Mouse (Mus musculus): ENCODE data around the gene Hint1. TPM values are rescaled to one million over a fixed set of nuclear protein-coding genes. Genes with fewer than 3 reads are reported as not detected.

Hint1 gene
- polyA plus RNA-seq (2015; fragmentation: Nextera tagmentation; extraction: Ambion mirVana): 505 and 634 TPM in 2 replicates

GRCm38 (mm10) chr11:54866119-54867048, at the start of gene Hint1:
TSS of gene Hint1 (plus strand) at chr11:54866383.
- Histone ChIP-seq H3K4me1 (ENCODE audit: control insufficient read depth, insufficient read depth, low read length) (peaks cover 12% of the 10 kb centered on the region), H3K36me3 (ENCODE audit: control insufficient read depth, insufficient read depth, low read length) (peaks cover 15% of the 10 kb centered on the region; the same call in 1 of the 2 replicates), H3K4me2 (ENCODE audit: low read depth, low read length) (peak within 1 kb of the TSS; percentile 66), H3K27ac (ENCODE audit: low read length) (peak within 1 kb of the TSS; percentile 96), H3K27me3 (ENCODE audit: control insufficient read depth, insufficient read depth, low read length) (no peaks in the 10 kb centered on the region), H3K4me3 (replicated peaks; ENCODE audit: low read length) (peak within 1 kb of the TSS; percentile 86), H3K9me3 (replicated peaks; ENCODE audit: control insufficient read depth, low read length) (no peaks in the 10 kb centered on the region), H3K9ac (ENCODE audit: low read length) (peak within 1 kb of the TSS; percentile 98)
- under 1% methylated on average over 106 of the region's 107 CpGs for WGBS
- ATAC-seq (ENCODE audit: insufficient read depth, low FRiP score): peak; percentile 82

DNA sequence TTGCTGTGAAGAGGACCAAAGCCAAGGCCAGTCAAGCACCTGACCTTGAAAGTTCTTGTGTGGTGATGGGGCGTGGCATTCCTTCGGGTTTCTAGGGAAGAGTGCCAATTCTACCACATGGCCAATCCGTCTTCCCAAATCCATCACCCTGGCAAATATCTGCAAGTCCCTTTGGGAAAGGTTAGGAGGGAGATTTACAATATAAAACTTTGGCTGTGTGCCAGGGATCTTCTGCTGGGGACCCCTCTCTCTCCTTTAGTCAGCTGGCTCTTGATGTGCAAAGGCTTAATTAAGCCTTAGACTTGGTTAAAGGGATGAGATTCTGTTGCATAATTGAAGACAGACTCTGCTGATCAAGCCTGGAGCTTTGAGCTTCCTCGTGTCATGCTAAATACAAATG, 48.7 kb upstream of the Hint1 start:
- no peaks in the 10 kb centered on the region for H3K27me3 ChIP-seq (ENCODE audit: control insufficient read depth, insufficient read depth, low read length)
- no peak overlapping the region for H3K9ac ChIP-seq (ENCODE audit: low read length)
- ATAC-seq (ENCODE audit: insufficient read depth, low FRiP score): no peak
- H3K9me3 ChIP-seq (replicated peaks; ENCODE audit: control insufficient read depth, low read length): no peaks in the 10 kb centered on the region
- 58% methylated on average over 4 of the region's 4 CpGs for WGBS
- H3K36me3 ChIP-seq (ENCODE audit: control insufficient read depth, insufficient read depth, low read length): no peaks in the 10 kb centered on the region
- no peak overlapping the region for H3K4me2 ChIP-seq (ENCODE audit: low read depth, low read length)
- no peaks in the 10 kb centered on the region for H3K4me1 ChIP-seq (ENCODE audit: control insufficient read depth, insufficient read depth, low read length)
- no peak overlapping the region for H3K27ac ChIP-seq (ENCODE audit: low read length)
- no peak overlapping the region for H3K4me3 ChIP-seq (replicated peaks; ENCODE audit: low read length)

- Histone ChIP-seq H3K36me3 (ENCODE audit: control insufficient read depth, insufficient read depth, low read length) (no peaks in the 10 kb centered on the region), H3K27ac (ENCODE audit: low read length) (no peak overlapping the region), H3K4me3 (replicated peaks; ENCODE audit: low read length) (no peak overlapping the region), H3K27me3 (ENCODE audit: control insufficient read depth, insufficient read depth, low read length) (no peaks in the 10 kb centered on the region), H3K9me3 (replicated peaks; ENCODE audit: control insufficient read depth, low read length) (no peaks in the 10 kb centered on the region), H3K9ac (ENCODE audit: low read length) (no peak overlapping the region), H3K4me1 (ENCODE audit: control insufficient read depth, insufficient read depth, low read length) (no peaks in the 10 kb centered on the region), H3K4me2 (ENCODE audit: low read depth, low read length) (no peak overlapping the region)
- WGBS: 58% methylated on average over 7 of the region's 7 CpGs
- ATAC-seq (ENCODE audit: insufficient read depth, low FRiP score): no peak
Measured at GRCm38 (mm10) chr11:54819489-54819888, 46.7 kb upstream of the Hint1 start.

- no peaks in the 10 kb centered on the region for H3K4me1 ChIP-seq (ENCODE audit: control insufficient read depth, insufficient read depth, low read length)
- H3K27me3 ChIP-seq (ENCODE audit: control insufficient read depth, insufficient read depth, low read length): no peaks in the 10 kb centered on the region
- WGBS: 76% methylated on average over 4 of the region's 4 CpGs
- no peaks in the 10 kb centered on the region for H3K36me3 ChIP-seq (ENCODE audit: control insufficient read depth, insufficient read depth, low read length)
- H3K27ac ChIP-seq (ENCODE audit: low read length): no peak overlapping the region
- H3K4me2 ChIP-seq (ENCODE audit: low read depth, low read length): no peak overlapping the region
- ATAC-seq (ENCODE audit: insufficient read depth, low FRiP score): no peak
- no peaks in the 10 kb centered on the region for H3K9me3 ChIP-seq (replicated peaks; ENCODE audit: control insufficient read depth, low read length)
- H3K4me3 ChIP-seq (replicated peaks; ENCODE audit: low read length): no peak overlapping the region
- H3K9ac ChIP-seq (ENCODE audit: low read length): no peak overlapping the region
Measured at GRCm38 (mm10) chr11:54823467-54823866, 42.7 kb upstream of the Hint1 start.

GRCm38 (mm10) chr11:54825774-54826173, 40.4 kb upstream of the Hint1 start:
- H3K4me3 ChIP-seq (replicated peaks; ENCODE audit: low read length): no peak overlapping the region
- H3K9me3 ChIP-seq (replicated peaks; ENCODE audit: control insufficient read depth, low read length): no peaks in the 10 kb centered on the region
- WGBS: 79% methylated on average over 4 of the region's 4 CpGs
- H3K4me2 ChIP-seq (ENCODE audit: low read depth, low read length): no peak overlapping the region
- no peak overlapping the region for H3K9ac ChIP-seq (ENCODE audit: low read length)
- H3K27ac ChIP-seq (ENCODE audit: low read length): no peak overlapping the region
- H3K36me3 ChIP-seq (ENCODE audit: control insufficient read depth, insufficient read depth, low read length): no peaks in the 10 kb centered on the region
- H3K4me1 ChIP-seq (ENCODE audit: control insufficient read depth, insufficient read depth, low read length): no peaks in the 10 kb centered on the region
- no peaks in the 10 kb centered on the region for H3K27me3 ChIP-seq (ENCODE audit: control insufficient read depth, insufficient read depth, low read length)
- ATAC-seq (ENCODE audit: insufficient read depth, low FRiP score): no peak

DNA sequence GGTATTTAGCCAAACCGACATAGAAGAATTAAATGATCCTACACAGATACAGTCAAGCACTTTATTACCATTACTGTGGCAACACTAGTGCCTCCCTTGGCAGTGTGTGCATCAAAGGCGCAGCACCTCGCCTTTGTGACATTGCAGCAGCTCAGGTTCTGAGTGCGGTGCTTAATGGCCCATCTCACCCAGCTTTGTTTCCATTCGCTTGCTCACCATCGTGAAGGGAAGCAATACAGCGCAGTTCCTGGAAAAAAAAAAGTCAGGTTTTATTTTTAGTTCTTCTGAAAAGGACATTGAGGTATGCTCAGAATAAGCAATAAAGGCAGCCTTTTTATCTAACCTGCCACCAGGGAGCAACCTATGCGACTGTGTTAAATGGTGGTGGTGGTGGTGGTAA, 39.4 kb upstream of the Hint1 start:
- 88% methylated on average over 8 of the region's 8 CpGs for WGBS
- Histone ChIP-seq H3K27me3 (ENCODE audit: control insufficient read depth, insufficient read depth, low read length) (no peaks in the 10 kb centered on the region), H3K9me3 (replicated peaks; ENCODE audit: control insufficient read depth, low read length) (no peaks in the 10 kb centered on the region), H3K4me2 (ENCODE audit: low read depth, low read length) (no peak overlapping the region), H3K36me3 (ENCODE audit: control insufficient read depth, insufficient read depth, low read length) (no peaks in the 10 kb centered on the region), H3K9ac (ENCODE audit: low read length) (no peak overlapping the region), H3K27ac (ENCODE audit: low read length) (no peak overlapping the region), H3K4me1 (ENCODE audit: control insufficient read depth, insufficient read depth, low read length) (no peaks in the 10 kb centered on the region), H3K4me3 (replicated peaks; ENCODE audit: low read length) (no peak overlapping the region)
- no peak for ATAC-seq (ENCODE audit: insufficient read depth, low FRiP score)

DNA sequence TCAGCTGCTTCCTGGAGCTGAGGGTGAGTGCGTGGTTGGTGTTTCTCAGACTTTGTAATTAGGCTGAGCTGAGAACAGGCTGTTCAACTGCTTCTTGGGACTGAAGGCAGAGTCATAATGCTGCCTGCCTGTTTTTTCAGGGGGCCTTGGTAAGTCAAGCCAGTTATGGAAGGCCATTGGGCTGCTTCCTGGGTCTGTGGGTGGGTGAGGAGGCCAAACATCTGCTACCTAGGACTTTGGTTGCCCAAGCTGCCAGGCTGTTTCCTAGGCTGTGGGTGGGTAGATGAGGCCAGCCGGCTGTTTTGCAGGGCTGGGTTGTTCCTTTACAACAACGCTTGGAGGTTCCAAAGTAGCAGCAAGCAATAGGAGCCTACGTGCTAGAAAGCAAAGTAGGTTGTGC, 32.4 kb upstream of the Hint1 start:
- H3K4me1 ChIP-seq (ENCODE audit: control insufficient read depth, insufficient read depth, low read length): no peaks in the 10 kb centered on the region
- 85% methylated on average over 4 of the region's 4 CpGs for WGBS
- H3K9me3 ChIP-seq (replicated peaks; ENCODE audit: control insufficient read depth, low read length): no peaks in the 10 kb centered on the region
- no peak overlapping the region for H3K9ac ChIP-seq (ENCODE audit: low read length)
- H3K4me2 ChIP-seq (ENCODE audit: low read depth, low read length): no peak overlapping the region
- no peaks in the 10 kb centered on the region for H3K36me3 ChIP-seq (ENCODE audit: control insufficient read depth, insufficient read depth, low read length)
- no peak overlapping the region for H3K4me3 ChIP-seq (replicated peaks; ENCODE audit: low read length)
- ATAC-seq (ENCODE audit: insufficient read depth, low FRiP score): no peak
- H3K27ac ChIP-seq (ENCODE audit: low read length): no peak overlapping the region
- H3K27me3 ChIP-seq (ENCODE audit: control insufficient read depth, insufficient read depth, low read length): no peaks in the 10 kb centered on the region

DNA sequence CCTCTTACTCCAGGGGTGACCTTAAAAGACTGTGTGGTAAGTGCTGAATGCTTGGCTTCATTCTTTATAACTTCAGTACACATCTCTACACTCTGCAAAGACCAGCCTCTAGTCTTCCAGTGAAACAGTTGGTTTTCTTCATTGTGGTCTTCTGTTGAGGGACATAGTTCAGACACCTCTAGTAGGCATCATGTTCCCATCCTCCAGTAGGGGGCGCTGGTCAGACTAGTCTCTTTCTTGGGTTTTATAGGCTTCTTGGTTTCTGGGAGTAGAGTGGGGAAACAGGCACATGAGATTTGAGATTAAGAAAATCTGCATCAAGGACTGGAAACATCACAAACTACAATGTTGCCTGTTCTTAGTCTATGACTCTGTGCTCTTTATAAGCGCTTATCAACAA, 31.6 kb upstream of the Hint1 start:
- H3K9me3 ChIP-seq (replicated peaks; ENCODE audit: control insufficient read depth, low read length): no peaks in the 10 kb centered on the region
- ATAC-seq (ENCODE audit: insufficient read depth, low FRiP score): no peak
- H3K9ac ChIP-seq (ENCODE audit: low read length): no peak overlapping the region
- no peak overlapping the region for H3K4me3 ChIP-seq (replicated peaks; ENCODE audit: low read length)
- WGBS: 61% methylated on average over 2 of the region's 2 CpGs
- H3K36me3 ChIP-seq (ENCODE audit: control insufficient read depth, insufficient read depth, low read length): no peaks in the 10 kb centered on the region
- H3K4me2 ChIP-seq (ENCODE audit: low read depth, low read length): no peak overlapping the region
- H3K27ac ChIP-seq (ENCODE audit: low read length): no peak overlapping the region
- no peaks in the 10 kb centered on the region for H3K4me1 ChIP-seq (ENCODE audit: control insufficient read depth, insufficient read depth, low read length)
- H3K27me3 ChIP-seq (ENCODE audit: control insufficient read depth, insufficient read depth, low read length): no peaks in the 10 kb centered on the region

GRCm38 (mm10) chr11:54836106-54836505, 30.1 kb upstream of the Hint1 start:
- Histone ChIP-seq H3K9ac (ENCODE audit: low read length) (no peak overlapping the region), H3K4me3 (replicated peaks; ENCODE audit: low read length) (no peak overlapping the region), H3K36me3 (ENCODE audit: control insufficient read depth, insufficient read depth, low read length) (no peaks in the 10 kb centered on the region), H3K27ac (ENCODE audit: low read length) (no peak overlapping the region), H3K27me3 (ENCODE audit: control insufficient read depth, insufficient read depth, low read length) (no peaks in the 10 kb centered on the region), H3K4me2 (ENCODE audit: low read depth, low read length) (no peak overlapping the region), H3K9me3 (replicated peaks; ENCODE audit: control insufficient read depth, low read length) (no peaks in the 10 kb centered on the region), H3K4me1 (ENCODE audit: control insufficient read depth, insufficient read depth, low read length) (no peaks in the 10 kb centered on the region)
- WGBS: 80% methylated on average over 9 of the region's 9 CpGs
- ATAC-seq (ENCODE audit: insufficient read depth, low FRiP score): no peak
